10 mouse cellular contexts compared by ENCODE assay signal in genomic region chr19:14889794-14890193, GRCm38 (mm10).
DNase-seq lines count a peak whose midpoint lies in the region; ATAC-seq and TF ChIP-seq lines count a peak whose summit lies in the region.
"Had no signal": no experiment of that assay in that cellular context is flagged by ENCODE, and none has a peak within 500 bp of the region (broad histone marks: within the 10 kb centered on the region; RNA-seq: fewer than 3 reads in every experiment).

No protein-coding gene starts in this region.

- TF ChIP-seq CTCF in kidney, postnatal 0 days (IDR thresholded peaks at IDR 0.05; ENCODE audit: low read depth) = no peak

- peak; percentile 51 for DNase-seq in kidney, postnatal 0 days (ENCODE audit: low spot score)
- no peak for DNase-seq in kidney, postnatal 36 days
- no peak for DNase-seq in limb, embryonic 11.5 days (ENCODE audit: low spot score)
- DNase-seq in left cerebral cortex, adult 11 months (ENCODE audit: low spot score) = no peak
- DNase-seq: cerebellum, adult 11-12 months; liver, postnatal 0 days; thymus, postnatal 4 days had no signal

- H3K36me3 ChIP-seq in kidney, postnatal 0 days (ENCODE audit: insufficient read depth, low read length) = no peaks in the 10 kb centered on the region
- H3K36me3 ChIP-seq in forebrain, embryonic 12.5 days (replicated peaks) = no peaks in the 10 kb centered on the region
- H3K36me3 ChIP-seq in limb, embryonic 11.5 days (ENCODE audit: control insufficient read depth, insufficient read depth, low read length) = no peaks in the 10 kb centered on the region
- no peaks in the 10 kb centered on the region for H3K36me3 ChIP-seq in neural tube, embryonic 13.5 days

- H3K4me3 ChIP-seq in kidney, postnatal 0 days (replicated peaks; ENCODE audit: low read depth, low read length) = no peak overlapping the region
- no peak overlapping the region for H3K4me3 ChIP-seq in forebrain, embryonic 12.5 days (replicated peaks)
- H3K4me3 ChIP-seq in limb, embryonic 11.5 days (ENCODE audit: low read depth, low read length) = no peak overlapping the region
- H3K4me3 ChIP-seq in neural tube, embryonic 13.5 days = 0 out of 2 replicates have a peak overlapping the region, but pooled peaks have one; percentile 17

- H3K9ac ChIP-seq in kidney, postnatal 0 days (ENCODE audit: low read depth, low read length) = no peak overlapping the region
- H3K9ac ChIP-seq in forebrain, embryonic 12.5 days = no peak overlapping the region
- H3K9ac ChIP-seq in limb, embryonic 11.5 days (ENCODE audit: low read length) = no peak overlapping the region; the same call in 1 of the 2 replicates
- peak overlapping the region; percentile 6 for H3K9ac ChIP-seq in neural tube, embryonic 13.5 days
- H3K9ac ChIP-seq: liver, postnatal 0 days had no signal

- peaks cover 18% of the 10 kb centered on the region for H3K4me1 ChIP-seq in kidney, postnatal 0 days (replicated peaks; ENCODE audit: insufficient read depth, low read length)
- peaks cover 47% of the 10 kb centered on the region for H3K4me1 ChIP-seq in forebrain, embryonic 12.5 days
- H3K4me1 ChIP-seq in limb, embryonic 11.5 days (ENCODE audit: control insufficient read depth, insufficient read depth, low read length) = peaks cover 10% of the 10 kb centered on the region; the same call in 1 of the 2 replicates
- peaks cover 55% of the 10 kb centered on the region for H3K4me1 ChIP-seq in neural tube, embryonic 13.5 days (replicated peaks)

- 0 out of 2 replicates have a peak, but pooled peaks have one; percentile 7 for ATAC-seq in kidney, postnatal 0 days (replicated peaks; ENCODE audit: low FRiP score, low read depth)
- peak; percentile 31 for ATAC-seq in forebrain, embryonic 12.5 days (ENCODE audit: low FRiP score)
- ATAC-seq in limb, embryonic 11.5 days (ENCODE audit: insufficient number of reproducible peaks, low FRiP score, low TSS enrichment, low read depth) = no peak; the same call in 1 of the 2 replicates
- ATAC-seq in neural tube, embryonic 13.5 days (ENCODE audit: low read depth) = peak; percentile 4; the same call in 1 of the 2 replicates
- ATAC-seq in activated CD4-positive, CD25-positive, alpha-beta regulatory T cell, adult 4 months = no peak
- ATAC-seq: liver, postnatal 0 days had no signal

- H3K27ac ChIP-seq in kidney, postnatal 0 days = 0 out of 2 replicates have a peak overlapping the region, but pooled peaks have one; percentile 6
- peak overlapping the region; percentile 89 for H3K27ac ChIP-seq in forebrain, embryonic 12.5 days
- no peak overlapping the region for H3K27ac ChIP-seq in limb, embryonic 11.5 days (replicated peaks; ENCODE audit: low read depth, low read length)
- H3K27ac ChIP-seq in neural tube, embryonic 13.5 days (replicated peaks) = peak overlapping the region; percentile 90

- H3K4me2 ChIP-seq in kidney, postnatal 0 days (ENCODE audit: low read length) = peak overlapping the region; percentile 47; the same call in 1 of the 2 replicates
- peak overlapping the region; percentile 46 for H3K4me2 ChIP-seq in forebrain, embryonic 12.5 days
- H3K4me2 ChIP-seq in limb, embryonic 11.5 days (ENCODE audit: low read depth, severe bottlenecking) = peak overlapping the region; percentile 47; the same call in 1 of the 2 replicates
- H3K4me2 ChIP-seq in neural tube, embryonic 13.5 days = peak overlapping the region; percentile 45

- WGBS in kidney, postnatal 0 days = 59% methylated on average over 3 of the region's 3 CpGs
- 17% methylated on average over 3 of the region's 3 CpGs for WGBS in forebrain, embryonic 12.5 days
- WGBS in limb, embryonic 11.5 days = 52% methylated on average over 3 of the region's 3 CpGs
- WGBS in neural tube, embryonic 13.5 days = 29% methylated on average over 3 of the region's 3 CpGs

- H3K27me3 ChIP-seq in kidney, postnatal 0 days (ENCODE audit: insufficient read depth, low read length) = no peaks in the 10 kb centered on the region
- peaks cover 27% of the 10 kb centered on the region for H3K27me3 ChIP-seq in forebrain, embryonic 12.5 days
- peaks cover 4% of the 10 kb centered on the region for H3K27me3 ChIP-seq in limb, embryonic 11.5 days (ENCODE audit: control insufficient read depth, insufficient read depth, low read length)
- H3K27me3 ChIP-seq in neural tube, embryonic 13.5 days = peaks cover 38% of the 10 kb centered on the region

- no peaks in the 10 kb centered on the region for H3K9me3 ChIP-seq in kidney, postnatal 0 days (replicated peaks; ENCODE audit: low read length)
- no peaks in the 10 kb centered on the region for H3K9me3 ChIP-seq in forebrain, embryonic 12.5 days
- no peaks in the 10 kb centered on the region for H3K9me3 ChIP-seq in limb, embryonic 11.5 days (ENCODE audit: control insufficient read depth, low read length)
- H3K9me3 ChIP-seq in neural tube, embryonic 13.5 days = no peaks in the 10 kb centered on the region

Comparison
In these comparisons a context has a peak if more than half of its experiments do, and no peak if none do; other contexts are left out.
1. ATAC-seq: peak in kidney, postnatal 0 days (single experiment), forebrain, embryonic 12.5 days (single experiment) and neural tube, embryonic 13.5 days (single experiment); none in limb, embryonic 11.5 days (single experiment) and activated CD4-positive, CD25-positive, alpha-beta regulatory T cell, adult 4 months (single experiment).
2. Peak in every context shown above with its lines, with median percentiles within 50 percentile points of each other: H3K4me2 ChIP-seq.